Mouse (Mus musculus) cortical plate, adult 2 months (tissue): ENCODE data around the gene Zbtb8os.

Experiments used
- CTCF ChIP-seq: fragments of 200-500 bp; IDR thresholded peaks from 2 replicates; pipeline ENCODE4 v1.5.1; 2011; ENCODE audit warnings: mild to moderate bottlenecking, control low read depth, low read length; ENCODE audit not compliant: insufficient read depth; ENCODE audit errors: extremely low read depth
- POLR2A ChIP-seq: fragments of 200-500 bp; IDR thresholded peaks from 2 replicates; pipeline ENCODE4 v1.6.1; 2011; ENCODE audit warnings: mild to moderate bottlenecking, low read length, control low read depth; ENCODE audit not compliant: insufficient read depth; ENCODE audit errors: extremely low read depth

DNA sequence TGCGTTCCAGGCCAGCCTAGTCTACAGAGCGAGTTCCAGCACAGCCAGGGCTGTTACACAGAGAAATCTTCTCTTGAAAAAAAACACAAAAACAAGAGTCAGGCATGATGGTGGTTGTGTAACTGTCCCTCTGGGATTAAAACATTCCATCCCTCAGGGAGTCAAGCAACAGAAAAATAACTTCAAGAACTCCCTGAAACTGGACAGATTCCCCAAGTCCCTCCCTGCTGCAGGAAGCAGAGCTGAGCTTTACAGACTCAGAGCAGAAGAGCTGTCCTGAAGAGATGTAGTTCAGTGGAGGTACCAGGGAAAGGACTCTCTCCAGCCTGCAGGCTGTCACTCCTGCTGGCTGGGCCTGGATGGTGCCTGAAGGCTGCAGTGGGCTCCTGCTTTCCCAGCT is 47.0 kb downstream of the Zbtb8os start:
- TF ChIP-seq CTCF (no peak), POLR2A (no peak)
